Mouse (Mus musculus) neural tube, embryonic 10.5 days (tissue): ENCODE measurements around the gene Cdh22.

Source experiments
- DNase-seq: peaks from one replicate; pipeline ENCODE4 v3.0.0-alpha.2; 2017; ENCODE audit warnings: low spot score; ENCODE audit errors: extremely low spot score

Gene Cdh22

DNA sequence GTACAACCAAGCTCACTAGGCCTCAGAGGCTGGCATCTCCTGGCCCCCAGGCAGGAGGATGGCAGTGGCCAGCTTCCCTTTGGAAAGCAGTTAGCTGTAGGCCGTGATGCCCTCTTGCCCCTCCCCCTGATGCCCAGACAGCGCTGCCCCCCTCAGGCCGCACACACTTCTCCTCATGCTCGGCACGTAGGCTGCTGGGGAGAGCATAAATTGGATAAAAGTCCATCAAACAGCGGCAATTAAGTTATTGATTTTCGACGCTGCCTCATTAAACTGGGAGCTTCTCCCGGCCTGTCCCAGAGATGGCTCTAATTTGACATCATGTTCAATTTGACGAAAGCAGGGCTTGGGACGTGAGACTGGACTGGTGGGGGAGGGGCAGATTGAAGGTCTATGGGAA, 76.8 kb downstream of the Cdh22 start:
- no peak for DNase-seq

DNA sequence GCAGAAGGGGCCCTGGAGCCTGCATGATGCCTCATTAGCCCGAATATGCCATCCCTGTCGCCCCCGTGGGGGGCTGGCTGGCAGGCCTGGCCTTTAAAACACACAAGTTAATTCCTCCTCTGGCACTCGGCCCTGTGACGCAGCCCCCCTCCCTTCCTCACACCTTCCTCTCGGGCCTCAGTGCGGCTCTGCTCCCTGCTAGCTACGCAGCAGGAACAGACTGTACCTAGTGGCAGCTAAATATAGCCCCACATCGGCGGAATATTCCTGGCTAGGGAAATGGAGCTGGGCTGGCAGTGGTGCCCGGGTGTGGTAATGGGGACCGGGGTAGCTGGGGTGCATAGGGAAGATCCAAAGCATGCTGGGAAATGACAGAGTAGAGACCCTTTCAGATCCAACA, 81.6 kb downstream of the Cdh22 start:
- no peak for DNase-seq

- no peak for DNase-seq
Observed at GRCm38 (mm10) chr2:165149741-165150140, 84.9 kb downstream of the Cdh22 start.

DNA sequence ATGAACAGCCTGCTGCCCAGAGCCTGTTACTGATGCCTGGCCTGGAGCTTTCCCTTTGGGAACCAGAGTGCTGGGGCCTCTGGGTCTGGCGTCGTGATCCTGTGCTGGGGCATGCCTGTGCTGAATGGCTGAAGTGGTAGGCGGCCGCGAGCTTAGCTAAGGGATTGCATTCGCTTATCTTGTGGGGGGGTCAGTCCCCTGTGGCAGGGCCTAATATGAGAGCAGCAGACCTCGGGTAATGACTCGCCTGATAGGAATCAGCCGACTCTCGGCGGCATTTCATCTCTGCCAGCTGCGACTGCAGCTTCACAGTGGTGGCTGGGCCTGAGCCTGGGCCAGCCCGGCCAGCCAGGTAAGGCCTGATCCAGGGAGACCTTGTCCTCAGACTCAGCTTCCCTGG, 88.8 kb downstream of the Cdh22 start:
- DNase-seq = no peak

- DNase-seq = no peak
Observed at GRCm38 (mm10) chr2:165143487-165143886, 91.2 kb downstream of the Cdh22 start.

DNA sequence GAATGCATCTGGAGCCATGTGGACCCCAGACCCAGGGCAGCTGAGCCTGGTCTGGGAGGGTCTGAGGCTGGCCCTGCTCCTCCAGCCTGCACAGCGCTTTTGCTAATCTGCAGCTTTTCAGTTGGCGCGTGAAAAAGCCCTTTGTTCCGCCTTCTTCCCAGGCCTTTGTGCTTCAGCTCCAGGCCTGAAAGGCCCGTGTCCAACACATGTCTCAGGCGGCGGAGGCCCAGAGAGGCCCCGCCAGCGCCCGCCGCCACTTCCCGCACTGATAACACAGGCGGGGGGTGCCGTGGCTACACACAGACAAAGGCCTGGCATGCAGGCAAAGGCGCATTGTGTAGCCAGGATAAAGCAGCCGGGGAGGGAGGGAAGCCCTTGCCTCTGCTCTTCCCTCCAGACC, 98.6 kb downstream of the Cdh22 start:
- DNase-seq = peak; percentile 78

GRCm38 (mm10) chr2:165133566-165133965, 101.1 kb downstream of the Cdh22 start:
- peak; percentile 73 for DNase-seq

- DNase-seq = no peak
Observed at GRCm38 (mm10) chr2:165131428-165131827, 103.2 kb downstream of the Cdh22 start.

- DNase-seq = no peak
Observed at GRCm38 (mm10) chr2:165129189-165129588, 105.5 kb downstream of the Cdh22 start.

DNA sequence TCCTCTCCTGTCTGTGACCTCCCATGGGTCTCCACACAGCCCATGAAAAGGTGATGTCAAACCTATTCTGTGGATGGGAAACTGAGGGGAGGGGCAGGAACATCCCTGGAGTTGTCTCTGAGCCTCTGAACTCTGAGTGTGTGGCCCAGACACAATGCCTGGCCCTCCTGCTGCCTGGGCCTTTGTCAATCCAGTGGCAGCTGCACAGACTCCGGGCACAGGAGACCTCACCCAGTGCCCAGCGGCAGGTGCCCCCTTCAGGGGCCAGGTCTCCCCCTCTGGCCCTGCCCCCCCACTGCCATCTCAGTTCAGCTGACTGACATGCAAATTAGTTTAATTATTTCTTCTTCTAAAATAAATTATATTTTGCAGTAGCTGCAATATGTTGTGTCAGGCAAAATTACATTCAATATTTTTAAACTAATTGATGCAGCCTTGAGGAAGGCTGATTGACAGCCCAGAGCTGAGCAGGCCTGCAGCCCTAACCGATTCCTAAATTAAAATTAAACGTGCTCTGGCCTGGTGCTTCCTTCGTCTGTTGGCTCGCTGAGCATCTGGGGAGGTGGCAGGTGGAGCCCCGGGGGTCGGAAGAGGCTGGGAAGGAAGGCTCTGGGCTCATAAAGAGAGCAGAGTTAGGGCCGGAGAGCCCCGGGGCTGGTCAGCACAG, 107.6 kb downstream of the Cdh22 start:
- no peak for DNase-seq

- DNase-seq = no peak
Observed at GRCm38 (mm10) chr2:165121206-165121840, 113.3 kb downstream of the Cdh22 start.

DNA sequence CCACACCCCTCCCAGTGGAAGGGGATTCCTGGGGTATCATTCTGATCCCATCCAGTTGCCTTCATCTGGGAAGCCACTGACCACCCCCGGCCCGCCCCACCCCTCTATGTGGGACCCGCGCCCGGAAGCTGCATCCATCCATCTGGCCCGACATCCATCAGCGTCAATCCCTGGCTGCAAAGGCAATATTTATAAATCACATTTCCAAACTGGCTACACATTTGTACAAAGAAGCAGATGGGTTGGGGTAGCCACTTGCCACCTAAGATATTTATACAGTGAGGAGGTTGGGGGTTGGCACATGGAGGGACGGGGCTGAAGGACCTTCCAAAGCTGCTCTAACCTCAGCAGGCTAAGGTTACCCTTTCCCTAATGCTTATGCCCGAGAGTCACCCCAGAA, 113.9 kb downstream of the Cdh22 start:
- no peak for DNase-seq

DNA sequence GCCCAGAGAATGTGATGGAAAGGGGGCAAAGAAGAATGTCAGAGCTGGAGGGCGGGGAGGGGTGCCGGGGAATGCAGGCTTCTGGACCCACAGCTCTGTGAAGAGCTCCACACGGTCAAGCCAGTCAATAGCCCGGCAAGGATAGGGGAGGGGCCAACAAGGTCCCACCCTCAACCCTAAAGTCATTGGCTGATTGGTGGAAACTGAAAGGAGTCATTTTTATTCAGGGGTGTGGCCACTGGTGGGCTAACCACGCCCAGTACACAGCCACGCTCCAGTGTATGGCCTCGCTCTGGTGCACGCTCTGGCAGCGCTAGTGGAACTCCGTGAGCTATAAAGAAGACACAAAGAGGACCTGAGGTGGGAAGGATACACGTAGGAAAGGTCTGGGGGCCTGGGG, 120.9 kb downstream of the Cdh22 start:
- DNase-seq = no peak

DNA sequence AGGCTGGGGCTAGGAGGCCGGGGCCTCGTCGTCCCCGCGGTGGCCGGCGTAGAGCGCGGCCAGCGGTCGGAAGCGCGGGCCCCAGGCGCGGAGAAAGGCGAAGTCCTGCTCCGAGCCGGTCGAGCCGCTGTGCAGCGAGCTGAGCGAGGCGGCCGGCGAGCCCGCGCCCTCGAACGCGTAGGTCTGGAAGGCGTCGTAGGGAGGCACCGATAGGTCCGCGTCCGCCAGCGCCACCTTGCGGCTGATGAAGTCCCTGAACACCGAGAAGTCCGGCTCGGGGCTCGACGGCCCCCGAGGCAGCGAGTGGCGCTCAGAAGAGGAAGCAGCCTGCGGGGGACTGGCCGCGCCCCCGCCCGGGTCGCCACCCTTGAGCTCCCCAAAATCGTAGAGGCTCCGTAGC, 122.5 kb downstream of the Cdh22 start:
- peak; percentile 84 for DNase-seq

DNA sequence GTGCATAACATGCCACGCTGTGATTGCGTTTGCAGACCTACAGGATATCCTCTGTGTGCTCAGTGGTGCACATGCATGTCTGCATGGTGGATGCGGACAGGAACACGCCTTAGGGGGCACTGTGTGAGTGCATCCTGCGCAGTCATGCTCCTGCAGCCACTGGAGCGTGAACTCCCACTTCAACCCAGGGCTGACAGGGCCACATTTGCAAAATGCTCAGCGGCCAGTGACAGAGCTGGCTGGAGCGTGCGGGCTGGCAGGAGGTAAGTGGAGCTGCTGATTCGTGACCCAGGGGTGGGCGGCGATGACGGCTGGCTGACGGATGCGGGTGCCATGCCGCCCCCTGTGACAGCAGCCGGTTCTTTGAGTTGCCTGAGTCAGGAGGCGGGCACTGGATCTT, 128.1 kb downstream of the Cdh22 start:
- DNase-seq = no peak

- DNase-seq = no peak
Observed at GRCm38 (mm10) chr2:165105513-165106079, 129.1 kb downstream of the Cdh22 start.

DNA sequence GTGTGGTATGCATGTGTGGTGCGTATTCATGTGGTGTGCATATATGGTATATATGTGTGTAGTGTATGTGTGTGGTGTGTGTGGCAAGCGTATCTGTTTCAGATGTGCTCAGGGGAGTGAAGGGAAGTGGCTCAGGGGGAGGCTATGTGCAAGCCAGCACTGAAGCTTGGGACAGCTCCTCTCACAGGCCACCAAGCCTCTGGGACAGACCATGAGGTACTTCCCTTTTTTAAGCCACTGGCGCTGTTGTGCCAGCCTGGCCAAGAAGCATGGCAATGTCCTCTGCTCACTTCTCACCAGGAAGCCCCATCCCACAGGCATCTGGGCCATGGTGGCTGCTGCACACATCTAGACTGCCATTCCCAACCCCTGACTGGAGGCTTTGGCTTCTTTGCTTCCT, 131.7 kb downstream of the Cdh22 start:
- DNase-seq = no peak

DNA sequence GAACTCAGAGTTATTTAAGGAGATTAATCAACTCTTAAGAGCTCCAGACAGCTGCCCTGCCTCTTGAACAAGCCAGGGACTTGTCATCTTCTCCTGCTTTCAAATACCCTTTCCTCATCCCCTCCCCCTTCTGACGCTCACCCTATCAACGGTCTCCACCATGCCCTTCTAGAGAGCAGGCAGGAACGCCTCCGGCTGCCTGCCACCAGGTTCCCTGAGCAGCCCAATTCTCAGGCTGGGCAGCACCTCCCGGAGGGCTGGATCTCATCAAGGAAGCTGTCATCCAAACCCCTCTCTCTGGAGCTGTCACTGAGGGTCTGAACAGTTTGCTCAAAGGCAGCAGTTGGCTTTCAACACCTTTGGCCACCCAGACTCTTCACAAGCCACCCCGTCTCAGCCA, 133.9 kb downstream of the Cdh22 start:
- no peak for DNase-seq

DNA sequence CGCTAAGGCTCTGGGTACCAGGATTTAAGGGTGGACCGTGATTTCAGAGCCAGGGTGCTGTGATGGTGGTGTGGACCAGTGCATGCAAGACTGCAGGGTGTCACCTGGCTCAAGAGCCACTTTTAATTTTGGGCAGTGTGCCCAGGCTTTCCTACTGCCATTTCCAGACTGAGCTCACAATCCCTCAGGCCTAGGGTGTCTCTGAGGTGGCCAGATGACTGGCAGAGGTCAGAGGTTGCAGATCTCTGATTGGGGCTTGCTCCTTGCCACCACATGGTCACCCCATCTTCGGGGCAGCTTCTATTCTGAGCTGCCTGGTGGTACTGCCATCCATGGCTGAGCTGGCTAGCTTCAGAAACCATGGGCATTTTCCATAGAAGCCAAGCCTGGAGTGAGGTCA, 135.8 kb downstream of the Cdh22 start:
- DNase-seq = no peak

DNA sequence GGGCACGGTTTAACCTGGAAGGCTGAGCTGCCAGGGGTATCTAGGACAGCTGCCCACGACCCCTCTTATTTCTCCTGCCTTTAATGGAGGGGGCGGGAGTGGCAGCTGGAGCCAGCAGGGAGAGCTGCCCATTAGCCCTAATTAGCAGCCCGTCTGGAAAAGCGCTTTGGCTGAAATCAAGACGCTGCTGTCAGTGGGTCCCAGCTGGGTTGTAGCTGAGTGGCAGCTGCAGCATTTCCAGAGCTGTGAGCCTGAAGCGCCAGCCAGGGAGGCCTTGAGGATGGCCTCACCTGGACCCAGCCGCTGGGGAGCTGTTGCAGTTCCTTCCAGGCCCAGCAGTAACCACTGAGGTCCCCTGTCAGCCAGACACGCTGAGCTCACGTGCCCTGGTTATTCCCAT, 138.3 kb downstream of the Cdh22 start:
- DNase-seq = peak; percentile 42

DNA sequence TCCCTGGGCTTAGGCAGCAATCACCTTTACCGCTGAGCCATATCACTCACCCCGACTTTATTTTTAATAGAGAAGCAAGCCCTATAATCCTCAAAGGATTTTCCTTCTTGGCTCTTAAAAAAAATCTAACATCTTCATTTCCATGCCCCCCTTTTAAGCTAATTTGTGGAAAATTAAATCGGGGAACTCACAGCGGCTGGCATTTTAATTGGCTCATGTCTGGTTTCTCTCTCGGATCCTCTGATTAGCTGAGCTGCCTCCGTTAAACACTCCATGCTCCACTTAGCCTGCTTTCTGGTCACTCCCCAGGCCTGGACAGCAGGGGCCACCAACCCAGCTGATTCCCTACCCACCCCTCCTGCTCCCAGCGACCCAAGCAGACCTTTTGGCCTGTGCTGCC, 142.3 kb downstream of the Cdh22 start:
- no peak for DNase-seq

DNA sequence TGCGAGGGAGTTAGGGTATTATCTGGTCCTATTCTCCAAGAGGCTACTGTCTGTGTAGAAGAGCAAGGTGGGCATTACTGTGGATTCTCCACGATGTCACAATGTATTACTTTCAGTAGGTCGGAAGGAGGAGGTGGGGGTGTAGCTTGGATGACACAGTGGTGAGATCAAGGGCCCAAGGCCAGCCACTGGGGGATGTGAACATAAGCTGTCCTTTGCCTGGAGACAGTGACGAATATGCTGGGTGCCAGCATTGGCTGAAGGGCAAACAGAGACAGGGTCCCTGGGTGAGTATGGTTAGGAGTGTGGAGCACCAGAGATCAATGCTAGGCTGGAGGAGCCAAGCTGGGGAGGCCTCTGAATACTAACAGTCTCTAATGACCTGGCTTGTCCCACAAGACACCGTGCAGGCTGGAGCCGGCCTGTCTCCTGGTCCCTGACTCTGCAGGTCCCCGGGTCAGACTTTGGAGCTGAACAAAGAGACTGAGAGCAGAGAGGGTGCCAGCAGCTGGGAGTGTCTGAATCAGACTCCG, 143.2 kb downstream of the Cdh22 start:
- DNase-seq = no peak

DNA sequence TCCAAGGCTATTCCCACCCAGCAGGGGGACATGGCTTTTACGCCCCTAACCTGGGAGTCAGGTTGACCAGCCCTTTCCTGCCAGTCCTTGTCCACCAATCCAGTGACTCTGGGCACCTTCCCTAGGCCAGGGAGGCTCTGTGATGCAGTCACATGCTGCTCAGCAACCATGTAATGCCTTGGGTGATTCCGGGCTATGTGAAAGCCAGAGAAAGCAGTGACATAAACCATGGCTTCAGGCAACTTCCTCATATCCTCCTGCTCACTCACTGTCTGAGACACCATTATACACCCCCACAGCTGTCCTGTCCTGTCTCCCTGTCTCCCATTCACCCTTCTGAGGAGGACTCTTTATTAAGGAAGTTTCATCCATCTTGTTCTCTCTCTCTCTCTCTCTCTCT, 144.0 kb downstream of the Cdh22 start, which contains the start of gene 1700025C18Rik:
1700025C18Rik (minus strand) TSS at position 101 of the 400 bp plus-strand sequence.
- no peak for DNase-seq
